Mouse (Mus musculus): ENCODE results near the gene Rbm47.

Gene Rbm47

DNA sequence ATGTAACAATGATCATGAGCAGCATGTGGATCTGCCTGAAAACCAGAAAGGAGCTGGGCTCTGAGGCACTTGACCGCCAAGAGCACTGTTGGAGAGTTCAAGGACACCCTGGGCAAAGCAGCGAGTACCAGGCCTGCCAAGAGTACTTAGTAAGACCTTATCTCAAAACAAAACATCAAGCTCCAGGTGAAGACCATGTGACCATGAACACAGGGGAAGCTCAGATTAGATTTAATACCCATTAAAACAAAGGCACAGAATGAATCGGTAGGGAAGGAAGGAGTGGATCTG lies 110.0 kb downstream of the Rbm47 start:
- no peak for DNase-seq (ENCODE audit: low spot score)

DNA sequence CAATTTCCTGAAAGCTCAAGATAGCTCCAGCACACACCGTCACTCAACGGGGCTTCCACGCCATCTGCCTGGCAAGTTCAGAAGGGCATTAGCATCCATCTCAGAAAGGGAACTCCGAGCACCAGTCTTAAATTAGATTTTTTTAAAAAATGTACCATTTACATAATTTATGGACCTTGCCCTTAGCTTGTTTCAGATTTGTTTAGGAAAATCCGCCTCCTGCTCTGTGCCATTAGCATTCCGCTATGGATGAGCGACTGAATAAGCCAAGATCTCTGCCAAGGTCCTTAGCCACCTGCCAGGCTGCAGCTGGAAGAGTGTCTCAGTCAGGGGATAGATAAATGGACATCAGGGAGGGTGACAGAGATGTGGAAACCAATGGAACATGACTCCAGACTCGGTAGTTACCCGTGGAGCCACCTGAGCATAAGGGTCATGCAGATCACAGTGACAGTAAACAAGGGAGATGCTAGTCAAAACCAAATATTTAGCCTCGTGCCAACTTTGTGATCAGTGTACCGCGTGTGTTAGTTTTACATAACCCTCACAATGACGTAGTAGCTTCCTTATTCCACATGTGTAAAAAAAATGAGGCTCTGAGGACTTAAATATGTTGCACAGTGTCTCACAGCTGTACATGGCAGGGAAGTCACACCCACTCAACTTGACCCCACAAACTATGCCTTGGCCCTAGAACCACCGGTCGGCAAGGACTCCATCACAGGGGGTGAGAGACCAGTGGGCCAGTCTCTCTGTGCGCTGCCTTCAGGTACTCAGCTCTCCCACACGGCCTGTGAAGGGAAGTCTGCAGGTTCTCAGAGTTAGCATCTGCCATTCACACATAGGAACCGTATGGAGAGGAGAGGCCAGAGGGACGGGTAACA lies 110.6 kb downstream of the Rbm47 start:
- DNase-seq (ENCODE audit: low spot score), result no peak

DNA sequence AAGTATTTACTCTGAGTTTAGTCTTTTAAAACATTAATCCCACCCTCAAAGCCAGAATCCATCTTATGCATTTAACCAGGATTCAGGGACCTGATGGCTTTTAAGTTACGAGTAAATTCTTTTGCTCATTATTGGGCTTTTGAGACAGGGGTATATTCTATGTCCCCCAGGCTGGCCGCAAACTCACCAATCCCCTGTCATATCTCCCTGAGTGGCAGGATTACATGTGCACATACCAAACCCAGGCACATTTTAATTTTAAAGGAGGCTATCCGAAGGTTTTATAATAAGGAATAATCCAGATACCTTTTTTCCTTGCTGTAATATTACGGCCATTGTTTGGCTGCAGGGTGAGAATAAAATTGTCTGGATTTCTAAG lies 111.3 kb downstream of the Rbm47 start:
- no peak for DNase-seq (ENCODE audit: low spot score)

DNA sequence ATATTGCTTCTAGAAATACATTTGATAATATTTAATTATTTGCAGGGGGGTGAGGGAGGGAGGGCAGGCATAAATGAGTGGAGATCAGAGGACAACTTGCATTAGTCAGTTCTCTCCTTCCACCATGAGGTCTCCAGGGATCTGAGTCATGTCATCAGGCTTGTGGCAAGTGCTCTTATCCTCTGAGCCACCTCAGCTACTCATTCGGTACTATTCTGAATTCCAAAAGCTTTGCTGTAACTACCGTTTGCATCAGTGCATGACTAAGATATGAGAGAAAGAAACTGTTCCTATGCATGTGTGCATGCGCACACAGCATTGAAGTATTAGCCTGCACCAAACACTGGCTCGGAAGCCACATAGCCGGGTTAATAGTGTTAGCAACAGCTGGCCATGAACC lies 114.1 kb downstream of the Rbm47 start:
- no peak for DNase-seq (ENCODE audit: low spot score)

DNA sequence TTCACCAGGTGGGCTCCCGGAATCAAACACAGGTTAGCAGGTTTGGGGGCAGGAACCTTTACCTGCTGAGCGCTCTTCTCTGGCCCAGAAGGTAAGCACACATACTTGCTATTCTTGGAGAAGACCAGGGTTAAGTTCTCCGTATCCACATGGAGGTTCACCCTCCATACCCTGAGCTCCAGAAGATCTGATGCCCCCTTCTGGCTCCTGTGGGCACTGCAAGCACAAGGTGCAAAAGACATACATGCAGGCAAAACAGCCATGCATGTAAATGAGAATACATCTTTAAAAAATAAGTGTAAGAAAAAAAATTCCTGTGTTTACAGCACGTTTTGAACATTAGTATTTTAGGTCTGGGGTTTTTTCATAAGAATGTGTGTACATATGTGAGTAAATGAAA lies 116.2 kb downstream of the Rbm47 start:
- DNase-seq (ENCODE audit: low spot score), result no peak

DNA sequence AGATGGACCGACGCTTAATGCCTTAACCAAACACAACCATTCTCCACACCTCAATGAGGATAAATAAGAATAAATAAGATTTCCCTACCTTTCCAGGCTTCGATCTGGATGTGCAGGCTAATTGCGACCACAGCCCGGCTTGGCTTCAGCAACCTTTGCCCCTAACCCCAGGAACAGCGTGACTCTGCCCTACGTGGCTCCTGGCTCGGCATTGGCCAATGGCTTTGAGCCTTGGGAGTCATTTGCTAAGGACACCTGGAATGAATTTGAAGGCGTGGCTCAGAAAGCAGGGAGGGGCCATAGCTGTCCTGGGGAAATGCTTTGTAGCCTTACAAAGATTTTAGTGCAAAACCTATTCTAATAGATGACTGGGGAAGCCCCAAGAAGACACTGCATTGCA lies 118.5 kb downstream of the Rbm47 start:
- no peak for DNase-seq (ENCODE audit: low spot score)

DNA sequence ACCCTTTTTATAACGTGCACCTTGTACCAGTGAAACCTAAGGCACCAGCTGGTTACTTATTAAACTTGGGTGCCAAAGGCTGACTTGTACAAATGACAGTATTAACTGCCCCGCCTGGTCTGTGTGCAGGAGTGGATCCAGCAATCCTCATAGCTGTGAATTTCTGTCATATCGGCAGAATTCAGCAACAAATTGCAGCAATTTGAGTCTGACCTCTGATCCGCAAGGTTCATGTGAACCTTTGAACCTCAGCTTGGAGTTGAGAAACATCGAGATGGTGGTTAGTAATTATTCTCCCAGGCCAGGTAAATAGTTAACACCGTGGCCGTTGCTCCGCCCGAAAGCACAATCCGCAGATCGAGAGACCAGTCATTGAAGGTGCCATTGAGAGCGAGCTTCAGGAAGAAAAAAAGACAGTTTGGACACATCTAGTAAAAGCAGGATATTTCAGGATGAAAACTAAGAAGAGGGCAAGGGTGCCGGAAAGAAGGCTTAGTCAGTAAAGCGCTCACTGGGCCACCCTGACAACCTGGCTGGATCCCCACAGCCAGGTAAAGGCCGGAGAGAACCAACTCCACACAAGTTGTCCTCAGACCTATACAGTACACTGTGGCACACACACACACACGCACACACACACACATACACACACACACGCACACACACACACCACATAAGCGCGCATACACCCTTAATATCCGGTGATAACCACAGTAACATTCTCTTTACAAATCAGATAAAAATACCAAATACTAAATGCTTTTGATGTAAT lies 120.0 kb downstream of the Rbm47 start:
- no peak for DNase-seq (ENCODE audit: low spot score)

DNA sequence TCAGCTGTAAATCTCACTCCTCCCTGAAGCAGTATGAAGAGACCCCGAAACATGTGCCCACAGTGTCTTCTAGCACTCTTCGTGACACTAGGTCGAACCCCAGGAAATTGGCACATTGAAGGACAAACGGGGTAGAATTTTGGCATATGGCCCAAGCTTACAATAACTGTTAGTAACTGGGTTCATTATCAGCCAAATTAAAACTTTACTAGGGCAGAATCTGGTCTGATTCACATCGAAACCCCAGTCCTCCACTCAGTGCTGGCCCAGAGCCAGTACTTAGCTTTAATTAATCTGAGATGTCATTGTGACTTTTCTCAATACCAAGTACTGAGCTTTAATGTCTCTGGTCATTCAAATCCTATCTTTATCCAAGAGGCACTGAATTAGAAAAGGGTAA lies 122.1 kb downstream of the Rbm47 start:
- no peak for DNase-seq (ENCODE audit: low spot score)

DNA sequence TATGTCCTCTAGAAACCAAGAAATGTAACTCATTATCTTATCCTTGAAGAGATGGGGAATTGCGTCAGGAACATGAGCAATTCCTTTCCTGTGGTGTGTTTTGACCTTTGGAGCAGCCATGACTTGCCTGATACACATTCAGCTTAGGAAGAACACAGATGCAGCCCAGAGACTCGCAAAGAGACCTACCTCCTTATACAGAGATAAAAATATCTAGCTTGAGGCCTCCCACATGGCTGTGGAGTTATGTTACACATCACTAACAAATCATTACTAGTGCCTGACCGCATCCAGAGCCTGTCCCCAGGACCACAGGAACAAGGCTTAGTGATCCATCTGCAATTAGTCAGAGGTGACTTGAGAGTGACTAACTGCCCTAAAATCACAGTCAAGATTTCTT lies 126.6 kb downstream of the Rbm47 start:
- DNase-seq (ENCODE audit: low spot score), result no peak

DNA sequence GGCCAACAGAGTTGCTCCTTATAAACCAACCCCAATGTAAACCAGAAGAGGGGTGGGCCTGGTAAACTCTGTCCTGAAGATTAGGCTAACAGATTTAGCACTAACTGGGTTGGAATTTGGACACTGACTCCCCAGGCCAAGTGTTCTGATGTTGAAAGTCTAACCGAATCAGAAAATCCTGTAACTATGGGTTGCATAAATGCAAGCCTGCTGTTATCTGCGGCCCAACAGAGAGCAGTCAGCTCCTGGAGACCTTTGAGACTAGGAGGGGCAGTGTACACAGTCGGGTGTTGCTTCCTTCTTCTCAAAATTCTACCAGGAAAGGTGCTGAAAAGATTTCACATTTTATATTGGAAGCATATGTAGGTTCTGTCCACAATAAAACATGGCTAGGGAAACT lies 129.0 kb downstream of the Rbm47 start:
- DNase-seq (ENCODE audit: low spot score), result no peak

DNA sequence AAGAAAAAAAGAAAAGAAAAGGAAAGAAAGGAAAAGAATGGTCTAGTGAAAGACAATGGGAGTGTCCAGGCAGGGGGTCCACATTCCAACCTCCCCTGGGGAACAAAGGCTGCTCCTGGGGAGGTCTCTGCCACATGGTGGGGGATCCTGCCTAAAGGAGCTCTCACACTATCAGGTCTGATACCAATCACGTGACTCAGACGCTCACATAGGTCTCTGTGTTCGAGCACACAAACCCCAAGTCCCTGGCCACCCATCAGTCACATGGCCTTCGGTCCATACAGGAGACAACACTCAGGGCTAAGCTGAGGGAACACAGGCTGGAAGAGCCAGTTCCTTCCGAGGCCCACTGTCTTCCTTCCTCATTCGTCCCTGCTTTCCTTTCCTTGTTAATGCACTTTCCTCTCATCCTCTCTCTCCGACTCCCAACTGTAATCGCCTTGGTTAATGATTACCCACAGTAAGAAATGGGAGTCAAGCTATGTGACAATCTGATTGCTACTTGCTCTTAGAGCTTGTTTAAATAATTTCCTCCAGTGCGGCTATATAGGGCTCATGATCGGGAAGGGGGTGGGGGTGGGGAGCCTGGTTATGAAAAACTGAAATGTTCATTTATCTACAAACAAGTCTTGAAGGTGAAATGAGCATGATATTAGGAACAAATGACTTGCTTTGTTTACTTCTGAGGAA lies 130.1 kb downstream of the Rbm47 start:
- no peak for DNase-seq (ENCODE audit: low spot score)

DNA sequence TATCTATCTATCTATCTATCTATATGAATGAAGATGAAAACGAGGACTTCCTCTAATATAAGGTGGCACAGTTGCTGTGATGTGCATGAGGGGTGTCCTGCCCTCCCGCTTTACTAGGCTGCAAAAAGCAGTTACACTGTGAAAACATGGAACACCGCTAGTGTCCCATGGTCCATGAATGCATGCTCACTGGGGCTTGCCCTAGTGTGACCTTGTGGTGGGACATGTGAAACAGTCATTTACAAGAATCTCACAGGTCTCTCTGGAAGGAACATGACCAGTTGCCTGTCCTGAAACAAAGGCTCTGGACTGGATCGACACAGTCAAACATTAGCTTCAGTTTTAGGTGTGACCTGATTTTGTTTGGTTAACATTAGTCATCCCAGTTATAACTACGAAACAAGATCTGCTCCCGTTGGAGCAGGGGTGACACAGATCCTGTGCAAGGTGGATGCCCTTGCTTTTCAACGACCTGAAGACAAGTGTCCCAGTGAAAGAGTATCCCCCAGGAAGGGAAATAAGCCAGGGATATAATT lies 132.1 kb downstream of the Rbm47 start:
- DNase-seq (ENCODE audit: low spot score), result no peak

DNA sequence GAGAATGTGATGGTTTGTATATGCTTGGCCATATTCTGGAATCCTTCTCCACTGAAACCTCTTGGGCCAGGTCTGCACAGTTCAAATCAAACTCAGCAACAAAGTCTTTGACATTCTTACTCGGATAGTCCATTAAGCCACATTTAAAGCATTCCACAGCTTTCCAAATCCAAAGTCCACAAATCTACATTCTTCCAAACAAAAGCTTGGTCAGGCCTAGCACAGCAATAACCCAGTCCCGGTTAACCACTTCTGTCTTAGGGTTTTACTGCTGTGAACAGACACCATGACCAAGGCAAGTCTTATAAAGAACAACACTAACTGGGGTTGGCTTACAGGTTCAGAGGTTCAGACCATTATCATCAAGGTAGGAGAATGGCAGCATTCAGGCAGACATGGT lies 133.1 kb downstream of the Rbm47 start:
- no peak for DNase-seq (ENCODE audit: low spot score)

DNA sequence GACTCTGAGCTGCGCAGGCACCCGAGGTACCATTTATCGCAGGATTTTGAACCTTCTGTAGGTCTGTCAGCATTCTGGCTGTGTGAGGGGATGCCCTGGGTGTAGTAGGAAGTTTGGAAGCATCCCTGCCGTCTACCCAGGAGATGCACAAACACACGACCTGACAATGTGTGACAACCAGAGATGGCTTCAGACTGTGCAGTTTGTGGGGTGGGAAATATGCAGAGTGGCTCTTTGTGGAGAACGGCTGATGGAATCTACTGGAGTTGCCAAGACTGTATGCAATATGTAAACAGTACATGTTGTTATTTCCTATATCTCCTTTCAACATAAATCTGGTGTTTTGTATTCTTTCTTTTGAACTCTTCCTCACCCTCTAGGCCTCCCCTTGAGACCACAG lies 135.9 kb downstream of the Rbm47 start:
- no peak for DNase-seq (ENCODE audit: low spot score)

DNA sequence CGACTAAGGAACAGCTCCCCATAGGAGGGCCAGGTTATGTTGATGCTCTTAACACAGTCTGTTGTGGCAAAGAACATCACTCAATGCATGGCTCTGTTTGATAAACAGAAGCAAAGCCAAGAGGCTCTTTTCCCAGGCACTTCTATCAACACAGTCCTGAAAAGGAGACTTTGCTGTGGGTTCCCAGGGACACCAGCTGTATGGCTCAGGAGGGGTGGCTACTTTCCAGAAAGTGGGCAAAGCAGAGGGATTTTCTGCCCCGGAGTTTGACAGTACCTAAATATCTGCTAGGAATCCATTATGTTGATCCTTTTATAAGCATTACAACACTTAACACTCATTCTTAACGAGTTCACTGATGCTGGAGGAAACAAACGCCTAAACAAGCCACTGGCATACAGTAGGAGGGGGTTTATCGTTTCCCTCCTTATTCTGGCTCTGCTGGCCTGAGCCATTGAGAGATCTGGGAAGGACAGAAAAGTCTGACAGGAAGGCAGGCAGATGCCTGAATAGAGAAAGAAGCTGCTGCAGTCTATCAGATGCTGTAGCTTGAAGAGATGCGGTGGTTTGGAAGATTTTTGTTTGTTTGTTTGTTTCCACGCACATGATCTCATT lies 136.4 kb downstream of the Rbm47 start:
- DNase-seq (ENCODE audit: low spot score), result no peak

DNA sequence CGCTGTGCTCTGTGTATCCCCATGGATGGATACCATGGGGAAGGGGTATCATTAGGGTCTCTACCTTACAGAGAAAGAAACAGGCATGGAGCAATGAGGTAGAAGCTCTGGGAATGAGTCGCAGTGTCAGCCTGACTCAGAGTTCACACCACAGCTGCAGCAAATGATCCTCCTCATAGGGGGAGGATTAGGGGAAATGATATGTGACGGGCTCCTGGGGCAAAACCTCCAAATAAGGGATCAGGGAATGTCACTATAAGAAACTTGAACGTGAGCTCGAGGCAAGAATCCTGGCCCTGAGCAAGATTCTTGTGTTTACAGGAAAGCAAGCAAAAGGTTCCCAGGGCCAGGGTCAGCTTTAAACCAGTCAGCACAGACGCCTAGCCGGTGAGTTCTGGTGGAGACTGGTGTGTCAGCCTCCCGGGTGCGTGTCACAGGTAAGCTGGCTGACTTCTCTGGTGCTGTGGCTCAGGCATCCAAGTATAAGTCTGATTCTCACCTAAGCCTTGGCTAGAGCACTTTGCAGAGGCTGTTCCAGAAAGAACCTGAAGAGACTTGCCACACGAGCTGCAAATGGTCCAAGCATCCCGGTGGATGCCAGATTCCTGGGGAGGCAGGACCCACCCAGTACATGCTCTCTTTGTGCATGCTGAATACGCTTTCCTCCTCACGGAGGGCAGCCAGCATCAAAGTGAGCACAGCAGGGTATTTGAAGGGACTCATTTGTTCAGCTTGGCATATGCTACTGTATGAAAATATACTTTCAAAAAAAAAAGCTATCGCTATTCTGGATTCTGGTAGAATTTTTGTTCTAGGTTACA lies 138.3 kb downstream of the Rbm47 start:
- DNase-seq (ENCODE audit: low spot score), result no peak

DNA sequence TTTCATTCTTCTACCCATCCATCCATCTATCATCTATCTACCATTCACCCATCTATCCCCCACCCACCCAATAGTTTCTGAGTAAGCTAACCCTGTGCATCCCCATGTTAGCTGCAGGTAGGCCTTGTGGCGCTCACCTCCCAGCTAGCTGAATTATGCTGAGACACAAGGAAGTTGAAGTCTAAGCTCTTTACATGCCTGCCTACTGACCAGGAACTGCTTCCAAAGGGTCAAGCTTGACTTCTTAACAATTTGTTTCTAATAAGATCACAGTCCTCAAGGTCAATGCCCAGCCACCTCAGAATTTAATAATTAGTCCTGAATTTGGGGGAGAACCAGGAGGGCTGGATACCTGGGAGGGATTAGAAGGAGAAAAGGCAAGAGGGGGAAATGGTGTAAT lies 140.1 kb downstream of the Rbm47 start:
- no peak for DNase-seq (ENCODE audit: low spot score)

DNA sequence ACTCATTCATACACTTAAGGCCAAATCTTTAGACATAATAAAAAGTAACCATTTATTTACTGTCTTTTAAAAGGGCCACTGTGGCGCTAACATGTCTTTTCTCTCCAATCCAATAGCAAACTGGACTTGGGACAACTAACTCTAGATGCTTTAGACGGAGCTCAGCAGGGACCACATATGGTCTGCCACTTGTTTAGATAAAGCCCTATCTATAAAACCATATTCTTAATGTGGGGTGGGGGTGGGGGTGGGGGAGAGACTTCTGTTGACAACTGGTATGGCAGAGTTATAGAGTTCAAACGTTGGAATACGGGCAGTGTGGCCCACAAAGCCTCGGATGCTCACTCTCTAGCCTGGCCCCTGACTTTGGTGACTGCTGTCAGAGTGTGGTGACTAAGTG lies 141.2 kb downstream of the Rbm47 start:
- DNase-seq (ENCODE audit: low spot score), result no peak

DNA sequence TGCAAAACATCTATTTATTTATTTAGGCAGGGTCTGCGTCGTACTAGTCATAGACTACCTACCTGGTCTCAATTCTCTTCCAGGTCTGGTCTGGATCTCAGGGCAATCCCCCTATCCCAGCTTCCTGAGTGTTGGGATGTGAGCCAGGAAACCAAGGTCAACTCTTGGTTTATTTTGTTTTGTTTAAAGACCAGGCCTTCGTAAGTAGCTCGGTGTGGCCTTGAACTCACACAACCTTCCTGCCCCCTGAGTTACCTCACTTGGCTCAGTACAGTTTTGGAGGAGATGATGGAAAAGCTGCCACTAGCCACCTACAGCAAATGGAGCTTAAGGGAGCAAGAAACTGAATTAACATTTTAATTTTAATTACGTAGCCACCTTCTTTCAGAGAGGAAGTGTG lies 144.7 kb downstream of the Rbm47 start:
- DNase-seq (ENCODE audit: low spot score), result no peak

DNA sequence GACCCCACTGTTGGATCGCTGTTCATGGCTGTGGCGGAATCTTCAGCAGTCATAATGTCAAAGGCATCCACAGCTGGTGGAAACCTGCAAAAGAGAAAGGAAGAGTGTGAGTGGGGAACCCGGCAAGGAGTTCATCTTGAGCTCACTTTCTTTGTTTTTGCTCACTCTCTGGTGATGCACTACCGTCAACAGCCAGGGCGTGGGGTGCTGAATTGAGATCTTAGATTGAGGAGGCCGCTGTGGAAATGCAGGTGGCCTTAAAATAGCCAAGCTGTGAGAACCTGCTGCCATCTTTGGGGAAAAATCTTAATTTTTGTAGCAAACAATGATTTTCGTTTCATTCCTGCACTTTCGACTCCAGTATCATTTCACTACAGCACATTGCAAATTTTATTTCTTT lies 145.7 kb downstream of the Rbm47 start:
- DNase-seq (ENCODE audit: low spot score), result no peak

DNA sequence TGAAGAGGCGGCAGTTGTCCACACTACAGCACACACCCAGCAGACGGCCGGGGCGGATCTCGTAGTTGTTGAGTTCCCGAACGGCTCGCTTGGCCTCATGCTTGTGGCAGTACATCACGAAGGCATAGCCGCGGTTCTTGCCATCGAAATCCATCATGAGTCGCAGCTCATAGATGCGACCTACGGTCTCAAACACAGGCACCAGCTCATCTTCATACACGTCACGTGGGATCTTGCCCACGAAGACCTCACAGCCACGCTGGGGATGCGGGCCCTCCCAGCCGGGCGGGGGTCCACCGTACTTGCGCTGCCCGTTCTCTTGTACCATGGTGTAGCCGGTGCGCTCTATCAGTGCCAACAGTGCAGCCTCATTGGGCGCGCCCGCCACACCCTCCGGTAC lies 146.1 kb downstream of the Rbm47 start:
- DNase-seq (ENCODE audit: low spot score), result no peak

All from urinary bladder, postnatal 14 days (tissue).